Mouse (Mus musculus) neutrophil, adult 5-6 weeks (primary cell): ENCODE data around the gene Engase. TPM values are rescaled to one million over a fixed set of nuclear protein-coding genes. Genes with fewer than 3 reads are reported as not detected.

Source experiments
- ATAC-seq: fragments of 151-379, 151-347 bp; 2 replicates; pipeline ENCODE4 v1.8.0; 2017; ENCODE audit warnings: mild to moderate bottlenecking, moderate TSS enrichment; ENCODE audit not compliant: insufficient number of reproducible peaks, poor library complexity, low FRiP score, severe bottlenecking; ENCODE audit errors: extremely low read depth
- total RNA-seq: library from RNA; stranded (forward); fragments of 200-1000 nt; gene quantifications from 2 replicates; pipeline ENCODE4 v1.2.3, GENCODE M21; 2017

The Engase gene
- total RNA-seq, 1 experiment from 2014 or later: 3.0 TPM

DNA sequence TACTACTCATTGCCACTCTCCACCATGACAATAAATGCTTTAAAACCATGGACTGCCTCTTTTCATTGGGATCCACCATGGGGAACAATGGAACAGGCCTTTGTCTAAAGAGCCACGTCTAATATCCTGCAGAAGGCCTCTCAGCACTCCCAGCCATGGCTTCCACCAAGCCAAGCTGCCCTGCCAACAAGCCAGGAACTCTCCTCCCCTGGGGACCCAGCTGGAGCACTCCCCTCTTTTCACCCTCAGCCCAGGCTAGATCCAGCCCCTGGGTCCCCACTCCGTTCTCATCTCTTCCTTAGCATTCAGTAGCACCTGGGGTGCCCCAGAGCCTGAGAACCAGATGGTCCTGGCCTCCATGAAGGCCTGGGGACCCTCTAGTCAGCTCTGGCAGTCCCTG is 23.7 kb upstream of the Engase start:
- no peak for ATAC-seq

- ATAC-seq: no peak
Observed at GRCm38 (mm10) chr11:118453886-118454671, 22.6 kb upstream of the Engase start.

GRCm38 (mm10) chr11:118455788-118456187 is 20.8 kb upstream of the Engase start:
- ATAC-seq: no peak

GRCm38 (mm10) chr11:118456937-118457336 is 19.7 kb upstream of the Engase start:
- no peak for ATAC-seq

- ATAC-seq: 0 out of 2 replicates have a peak, but pooled peaks have one; percentile 13
Observed at GRCm38 (mm10) chr11:118459051-118459450, 17.6 kb upstream of the Engase start.

- no peak for ATAC-seq
Observed at GRCm38 (mm10) chr11:118459536-118459935, 17.1 kb upstream of the Engase start.

DNA sequence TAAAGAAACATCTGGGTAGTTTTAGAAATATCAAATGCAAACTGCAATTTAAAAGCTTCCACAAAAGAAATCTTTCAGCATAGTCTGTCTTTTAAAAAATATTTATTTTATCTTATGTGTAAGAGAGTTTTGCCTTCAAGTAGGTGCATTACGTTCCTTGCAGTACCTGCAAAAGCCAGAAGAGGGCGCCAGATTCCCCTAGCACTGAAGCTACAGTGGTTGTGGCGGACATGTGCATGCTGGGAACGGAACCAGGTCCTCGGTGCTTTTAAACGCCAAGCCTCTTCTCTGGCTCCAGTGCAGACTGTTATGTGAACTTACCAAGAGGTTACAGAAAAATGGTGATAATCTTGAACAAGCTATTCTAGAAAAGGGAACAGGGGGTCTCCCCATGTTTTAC is 16.3 kb upstream of the Engase start:
- ATAC-seq: no peak

- no peak for ATAC-seq
Observed at GRCm38 (mm10) chr11:118467441-118468035, 9.1 kb upstream of the Engase start.

GRCm38 (mm10) chr11:118469509-118470160 is 7.0 kb upstream of the Engase start:
- no peak for ATAC-seq

DNA sequence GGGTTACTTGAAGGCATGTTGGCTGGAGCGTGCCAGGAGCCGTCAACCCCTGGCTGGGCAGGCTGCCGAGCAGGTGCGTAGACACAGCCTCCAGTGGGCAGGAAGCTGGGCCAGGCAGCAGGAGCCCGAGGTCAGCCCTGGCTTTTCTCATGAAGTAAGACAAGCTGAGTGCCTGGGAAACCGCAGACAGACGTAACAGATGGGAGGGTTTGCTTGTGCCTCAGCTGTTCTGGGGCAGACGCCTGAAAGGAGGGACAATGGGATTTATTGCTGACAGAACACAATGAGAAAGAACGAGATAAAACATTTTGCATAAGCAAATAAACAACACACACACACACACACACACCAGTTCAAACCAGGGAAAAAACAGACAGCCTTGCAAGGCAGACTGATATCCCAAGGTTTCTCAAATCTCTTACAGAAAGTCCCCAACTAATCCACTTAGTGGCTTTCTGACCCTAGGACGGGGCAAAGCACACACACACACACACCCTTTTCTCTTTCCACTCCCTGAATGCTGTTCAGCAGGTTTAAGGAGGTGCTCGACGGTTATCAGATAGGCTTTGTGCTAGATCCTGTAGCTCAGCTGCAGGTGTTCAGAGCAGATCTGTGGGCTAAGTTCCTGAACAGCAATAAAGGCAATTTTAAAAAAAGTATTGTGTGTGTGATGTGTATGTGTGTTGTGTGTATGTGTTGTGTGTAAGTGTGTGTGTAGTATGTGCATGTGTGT is 6.2 kb upstream of the Engase start:
- ATAC-seq: no peak

DNA sequence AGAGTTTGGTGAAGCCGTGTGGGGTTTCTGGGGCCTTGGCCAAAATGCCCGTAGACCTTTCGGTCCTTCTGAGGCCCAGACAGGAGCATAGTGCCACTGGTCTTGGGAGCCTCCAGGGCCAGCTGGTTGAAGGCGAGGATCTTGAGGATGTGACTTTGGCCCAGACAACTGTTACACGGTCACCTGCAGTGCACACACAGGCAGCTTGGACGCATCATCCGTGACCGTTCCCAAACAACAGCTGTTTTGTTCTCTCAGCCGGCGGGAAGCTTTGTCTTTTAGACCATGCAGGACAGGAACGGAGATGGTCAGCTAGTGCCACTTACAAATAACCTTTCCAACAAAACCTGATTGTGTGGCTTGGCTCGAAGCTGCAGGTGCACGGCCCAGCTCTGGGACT is 5.0 kb upstream of the Engase start:
- ATAC-seq: no peak

- no peak for ATAC-seq
Observed at GRCm38 (mm10) chr11:118473161-118473560, 3.5 kb upstream of the Engase start.

GRCm38 (mm10) chr11:118473842-118474500 is 2.7 kb upstream of the Engase start:
- ATAC-seq: no peak

GRCm38 (mm10) chr11:118475496-118476083 is 1.0 kb upstream of the Engase start:
- no peak for ATAC-seq

- ATAC-seq: no peak
Observed at GRCm38 (mm10) chr11:118479776-118480175, 3.1 kb downstream of the Engase start.

DNA sequence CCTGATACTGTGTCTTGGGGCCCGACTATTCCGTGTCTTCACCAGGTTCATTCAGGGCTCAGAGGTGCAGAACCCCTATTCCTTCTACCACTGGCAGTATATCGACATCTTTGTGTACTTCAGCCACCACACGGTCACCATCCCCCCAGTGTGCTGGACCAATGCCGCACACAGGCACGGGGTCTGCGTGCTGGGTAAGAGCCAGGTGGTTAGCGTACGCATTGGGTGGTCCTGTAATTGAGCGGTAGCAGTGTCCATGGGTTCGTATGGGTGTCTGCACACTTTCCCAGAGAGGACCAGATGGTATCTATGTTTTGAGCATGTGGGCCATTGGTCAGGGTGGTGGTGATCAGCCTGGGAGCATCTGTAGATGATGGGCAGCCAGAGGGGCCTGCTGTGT is 4.6 kb downstream of the Engase start:
- ATAC-seq: no peak

GRCm38 (mm10) chr11:118481751-118482150 is 5.1 kb downstream of the Engase start:
- ATAC-seq: no peak

DNA sequence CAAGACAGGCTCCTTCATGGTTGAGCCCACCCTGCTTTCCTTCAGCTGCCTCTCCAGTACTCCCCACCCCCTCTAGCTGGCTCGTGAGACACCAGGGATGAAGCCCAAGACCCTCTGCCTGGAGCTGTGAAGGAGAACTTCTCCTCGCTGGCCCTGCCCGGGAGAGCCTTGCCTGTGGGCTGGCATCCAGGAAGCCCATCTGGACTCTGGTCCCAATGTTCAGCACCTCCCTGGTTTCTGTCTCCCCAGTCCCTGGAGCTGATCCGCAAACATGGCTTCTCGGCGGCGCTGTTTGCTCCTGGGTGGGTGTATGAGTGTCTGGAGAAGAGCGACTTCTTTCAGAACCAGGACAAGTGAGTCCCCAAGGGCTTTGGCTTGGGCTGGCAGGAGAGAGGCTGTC is 7.5 kb downstream of the Engase start:
- no peak for ATAC-seq

- ATAC-seq: no peak
Observed at GRCm38 (mm10) chr11:118485338-118485737, 8.7 kb downstream of the Engase start.
